Mouse (Mus musculus) urinary bladder, postnatal 14 days (tissue): Measurements from ENCODE around the gene Cfh.
"Not testable (repeated sequence)": the region's sequence is repeated elsewhere in the genome, so short reads cannot be mapped to it uniquely, and the experiment has no call there.

Source experiments
- DNase-seq: peaks from one replicate; pipeline ENCODE4 v3.0.0; 2021; ENCODE audit warnings: low spot score

Gene Cfh

GRCm38 (mm10) chr1:140183664-140184063 lies at the start of gene Cfh:
TSS of gene Cfh (minus strand) at chr1:140183764.
- DNase-seq, result not testable (repeated sequence)

- DNase-seq, result no peak
These were observed 43.1 kb upstream of the Cfh start for GRCm38 (mm10) chr1:140226673-140227072.

- DNase-seq, result no peak
These were observed 41.7 kb upstream of the Cfh start for GRCm38 (mm10) chr1:140225221-140225620.

GRCm38 (mm10) chr1:140205329-140205728 lies 21.8 kb upstream of the Cfh start:
- no peak for DNase-seq

- not testable (repeated sequence) for DNase-seq
These were observed 4.9 kb upstream of the Cfh start for GRCm38 (mm10) chr1:140188500-140188899.

- peak; percentile 46 for DNase-seq
These were observed 356 bp downstream of the Cfh start for GRCm38 (mm10) chr1:140183208-140183607.

GRCm38 (mm10) chr1:140180125-140180524 lies 3.4 kb downstream of the Cfh start:
- DNase-seq, result no peak

- DNase-seq, result no peak
These were observed 8.1 kb downstream of the Cfh start for GRCm38 (mm10) chr1:140175442-140175841.

- DNase-seq, result no peak
These were observed 11.9 kb downstream of the Cfh start for GRCm38 (mm10) chr1:140171581-140172154.

- no peak for DNase-seq
These were observed 24.6 kb downstream of the Cfh start for GRCm38 (mm10) chr1:140158970-140159369.

- DNase-seq, result no peak
These were observed 114.1 kb downstream of the Cfh start for GRCm38 (mm10) chr1:140069471-140069870.
